Mouse (Mus musculus) MEL-GATA-1-ER (cell line): ENCODE measurements around the gene Gipr.
"Not testable (repeated sequence)": the region's sequence is repeated elsewhere in the genome, so short reads cannot be mapped to it uniquely, and the experiment has no call there.

Experiments
- DNase-seq: peaks from one replicate; pipeline ENCODE4 v3.0.0-alpha.2; 2012; ENCODE audit warnings: low read depth; ENCODE audit errors: extremely low read depth

Gipr gene

GRCm38 (mm10) chr7:19178443-19179092, 12.6 kb upstream of the Gipr start:
- DNase-seq = peak; percentile 63

GRCm38 (mm10) chr7:19178035-19178434, 12.1 kb upstream of the Gipr start:
- DNase-seq = no peak

- no peak for DNase-seq
These were observed 11.3 kb upstream of the Gipr start for GRCm38 (mm10) chr7:19177216-19177615.

GRCm38 (mm10) chr7:19176516-19176947, 10.6 kb upstream of the Gipr start:
- DNase-seq = no peak

GRCm38 (mm10) chr7:19175708-19176515, 10.0 kb upstream of the Gipr start, which contains the start of gene Eml2:
Eml2 (plus strand) TSS chr7:19176421.
- no peak for DNase-seq

GRCm38 (mm10) chr7:19172874-19173273, 6.9 kb upstream of the Gipr start:
- DNase-seq = no peak

- no peak for DNase-seq
These were observed 5.9 kb upstream of the Gipr start for GRCm38 (mm10) chr7:19171831-19172230.

- DNase-seq = no peak
These were observed 4.2 kb upstream of the Gipr start for GRCm38 (mm10) chr7:19170142-19170541.

GRCm38 (mm10) chr7:19169506-19169905, 3.6 kb upstream of the Gipr start:
- DNase-seq = no peak

GRCm38 (mm10) chr7:19166990-19167389, 1.1 kb upstream of the Gipr start:
- DNase-seq = no peak

- no peak for DNase-seq
These were observed 949 bp downstream of the Gipr start for GRCm38 (mm10) chr7:19164978-19165377.

- DNase-seq = peak; percentile 87
These were observed 1.7 kb downstream of the Gipr start for GRCm38 (mm10) chr7:19164189-19164588.

GRCm38 (mm10) chr7:19163752-19164151, 2.2 kb downstream of the Gipr start:
- DNase-seq = no peak

- DNase-seq = no peak
These were observed 3.0 kb downstream of the Gipr start for GRCm38 (mm10) chr7:19162928-19163327.

GRCm38 (mm10) chr7:19160115-19160514, 5.8 kb downstream of the Gipr start:
- no peak for DNase-seq

GRCm38 (mm10) chr7:19159411-19159810, 6.5 kb downstream of the Gipr start:
- no peak for DNase-seq

- DNase-seq = no peak
These were observed 7.3 kb downstream of the Gipr start for GRCm38 (mm10) chr7:19158601-19159000.

- DNase-seq = no peak
These were observed 8.6 kb downstream of the Gipr start for GRCm38 (mm10) chr7:19157160-19157800.

- DNase-seq = no peak
These were observed 10.0 kb downstream of the Gipr start for GRCm38 (mm10) chr7:19155825-19156475.

GRCm38 (mm10) chr7:19154796-19155195, 11.1 kb downstream of the Gipr start:
- DNase-seq = no peak

GRCm38 (mm10) chr7:19151121-19151520, 14.8 kb downstream of the Gipr start:
- DNase-seq = not testable (repeated sequence)

- peak; percentile 75 for DNase-seq
These were observed 16.3 kb downstream of the Gipr start, which contains the start of gene Snrpd2 for GRCm38 (mm10) chr7:19149626-19150025. Snrpd2 (plus strand) TSS chr7:19149722.
